Comparison of ENCODE assay signal across 8 mouse cellular contexts in genomic region chrX:139610033-139610764, GRCm38 (mm10). TPM values are rescaled to one million over a fixed set of nuclear protein-coding genes. Genes with fewer than 3 reads are reported as not detected.
DNase-seq lines count a peak whose midpoint lies in the region; ATAC-seq lines count a peak whose summit lies in the region.

No protein-coding gene starts in this region.

- H3K27ac ChIP-seq in embryonic facial prominence, embryonic 11.5 days (replicated peaks; ENCODE audit: low read depth, low read length), result no peak overlapping the region
- H3K27ac ChIP-seq in intestine, embryonic 16.5 days (ENCODE audit: low read length), result peak overlapping the region; percentile 87

- peak; percentile 91 for DNase-seq in adrenal gland, postnatal 14 days
- peak; percentile 80 for DNase-seq in embryonic facial prominence, embryonic 11.5 days (ENCODE audit: low spot score)
- DNase-seq in gonadal fat pad, adult 2 months (ENCODE audit: low read depth), result peak; percentile 17
- DNase-seq in left cerebral cortex, postnatal 25 days (ENCODE audit: low spot score in 2 of 2), result peak; percentile 66 to 81
- peak; percentile 85 for DNase-seq in mesoderm, embryonic 11.5 days (ENCODE audit: low read depth, low spot score)
- peak; percentile 80 for DNase-seq in right cerebral cortex, postnatal 25 days
- peak; percentile 56 to 78 for DNase-seq in urinary bladder, postnatal 36 days (ENCODE audit: low spot score in 2 of 2)

- WGBS in embryonic facial prominence, embryonic 11.5 days, result 17% methylated on average over 41 of the region's 44 CpGs
- WGBS in intestine, embryonic 16.5 days, result 12% methylated on average over 44 of the region's 44 CpGs

- H3K4me3 ChIP-seq in embryonic facial prominence, embryonic 11.5 days (ENCODE audit: low read depth, low read length), result peak overlapping the region; percentile 48
- peak overlapping the region; percentile 66 for H3K4me3 ChIP-seq in intestine, embryonic 16.5 days (ENCODE audit: low read length)

- intact Hi-C loops in left cerebral cortex, postnatal 25 days (cut with DNase I), result no loop called here

- H3K27me3 ChIP-seq in embryonic facial prominence, embryonic 11.5 days (ENCODE audit: control insufficient read depth, insufficient read depth, low read length), result peaks cover 15% of the 10 kb centered on the region; the same call in 1 of the 2 replicates
- H3K27me3 ChIP-seq in intestine, embryonic 16.5 days (replicated peaks; ENCODE audit: control insufficient read depth, insufficient read depth, low read length), result no peaks in the 10 kb centered on the region; the same call in 1 of the 2 replicates

- ATAC-seq in embryonic facial prominence, embryonic 11.5 days (replicated peaks; ENCODE audit: insufficient number of reproducible peaks, low FRiP score, low TSS enrichment, low read depth), result peak; percentile 98
- peak; percentile 97 for ATAC-seq in intestine, embryonic 16.5 days

- no peaks in the 10 kb centered on the region for H3K36me3 ChIP-seq in embryonic facial prominence, embryonic 11.5 days (replicated peaks; ENCODE audit: control insufficient read depth, insufficient read depth, low read depth, low read length)
- H3K36me3 ChIP-seq in intestine, embryonic 16.5 days (ENCODE audit: control insufficient read depth, insufficient read depth, low read length), result no peaks in the 10 kb centered on the region

- H3K9ac ChIP-seq in embryonic facial prominence, embryonic 11.5 days (replicated peaks; ENCODE audit: low read length), result peak overlapping the region; percentile 44
- H3K9ac ChIP-seq in intestine, embryonic 16.5 days (ENCODE audit: low read depth, low read length), result peak overlapping the region; percentile 76

- peak overlapping the region; percentile 77 for H3K4me2 ChIP-seq in embryonic facial prominence, embryonic 11.5 days (ENCODE audit: low read depth, low read length)
- peak overlapping the region; percentile 60 for H3K4me2 ChIP-seq in intestine, embryonic 16.5 days (ENCODE audit: low read depth, low read length)

- H3K9me3 ChIP-seq in embryonic facial prominence, embryonic 11.5 days (replicated peaks; ENCODE audit: control insufficient read depth, low read length), result no peaks in the 10 kb centered on the region
- H3K9me3 ChIP-seq in intestine, embryonic 16.5 days (ENCODE audit: control insufficient read depth, low read length), result no peaks in the 10 kb centered on the region

- H3K4me1 ChIP-seq in embryonic facial prominence, embryonic 11.5 days (ENCODE audit: control insufficient read depth, insufficient read depth, low read length), result no peaks in the 10 kb centered on the region
- H3K4me1 ChIP-seq in intestine, embryonic 16.5 days (ENCODE audit: control insufficient read depth, insufficient read depth, low read length), result no peaks in the 10 kb centered on the region

RNA-seq across cellular contexts. Expression of gene Rnf128, which starts 47.1 kb away (rescaled TPM):
- total RNA-seq in adrenal gland, postnatal 14 days (2021), result 20.1 and 31.2 TPM in 2 replicates
- 5.6 and 6.4 TPM in 2 replicates for polyA plus RNA-seq in embryonic facial prominence, embryonic 11.5 days (2014; fragmentation: Nextera tagmentation; extraction: Ambion mirVana)
- polyA plus RNA-seq in gonadal fat pad, adult 2 months (2012; rRNA removed), result 34.3 and 46.6 TPM in 2 replicates
- 134 and 159 TPM in 2 replicates for polyA plus RNA-seq in intestine, embryonic 16.5 days (2015; fragmentation: Nextera tagmentation; extraction: Ambion mirVana)
- 10 to 100 TPM; 13.3 to 14.1 TPM for total RNA-seq in left cerebral cortex, postnatal 25 days (2021)

Comparison
In these comparisons a context has a peak if more than half of its experiments do, and no peak if none do; other contexts are left out.
1. DNase-seq: peak in every context shown above with its lines; median percentile 91 in adrenal gland, postnatal 14 days; 85 in mesoderm, embryonic 11.5 days; 80 in embryonic facial prominence, embryonic 11.5 days; 80 in right cerebral cortex, postnatal 25 days; 74 in left cerebral cortex, postnatal 25 days; 67 in urinary bladder, postnatal 36 days; 17 in gonadal fat pad, adult 2 months.